Mouse (Mus musculus) brain, embryonic 14.5 days (tissue): ENCODE results near the gene Gli2.

Experiments
- CTCF ChIP-seq: fragments of 200-500 bp; IDR thresholded peaks from 2 replicates; pipeline ENCODE4 v1.5.1; 2012; ENCODE audit warnings: inconsistent platforms, mild to moderate bottlenecking, moderate library complexity, borderline replicate concordance; ENCODE audit not compliant: insufficient read depth, insufficient read length; ENCODE audit errors: extremely low read depth
- POLR2A ChIP-seq: fragments of 200-500 bp; IDR thresholded peaks from 2 replicates; pipeline ENCODE4 v1.6.1; 2012; ENCODE audit warnings: mild to moderate bottlenecking, inconsistent platforms, borderline replicate concordance; ENCODE audit not compliant: poor library complexity, insufficient read depth, insufficient read length, severe bottlenecking; ENCODE audit errors: extremely low read depth

GRCm38 (mm10) chr1:118976596-118976995 is 76.8 kb downstream of the Gli2 start:
- no peak for TF ChIP-seq CTCF
- TF ChIP-seq POLR2A = no peak
